12 mouse cellular contexts compared by ENCODE assay signal in the genomic region with DNA sequence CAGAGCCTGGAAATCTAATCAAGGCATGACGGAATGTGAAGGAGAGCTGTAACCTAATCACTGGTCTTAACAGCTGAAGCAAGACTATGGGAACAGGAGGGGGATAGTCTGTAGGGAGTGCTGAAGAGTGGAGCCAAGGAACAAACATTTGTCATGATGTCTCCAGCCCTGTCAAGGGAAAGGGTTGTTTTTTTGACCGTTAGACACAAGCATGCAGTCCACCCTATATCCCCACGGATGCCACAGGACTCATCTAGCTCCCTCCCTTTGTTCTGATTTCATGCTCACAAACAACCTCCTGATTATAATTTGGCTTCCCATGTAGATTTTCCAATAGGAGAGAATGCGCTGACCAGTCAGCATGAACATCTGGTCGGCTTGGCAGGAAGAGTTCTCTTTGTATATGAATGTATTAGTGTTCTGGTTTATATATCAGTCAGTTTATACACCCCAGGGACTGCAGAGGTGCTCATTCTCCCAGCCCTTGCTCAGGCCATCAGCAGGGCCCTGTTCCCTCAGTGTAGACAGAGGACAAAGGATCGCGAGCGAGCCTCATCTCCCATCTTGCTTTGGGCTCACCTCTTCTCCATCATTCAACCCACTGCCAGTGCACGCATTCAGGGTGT. TPM values are rescaled to one million over a fixed set of nuclear protein-coding genes. Genes with fewer than 3 reads are reported as not detected.
DNase-seq lines count a peak whose midpoint lies in the region; ATAC-seq lines count a peak whose summit lies in the region.
"Had no signal": no experiment of that assay in that cellular context is flagged by ENCODE, and none has a peak within 500 bp of the region (broad histone marks: within the 10 kb centered on the region; RNA-seq: fewer than 3 reads in every experiment).

No protein-coding gene starts in this region.

- no peaks in the 10 kb centered on the region for H3K36me3 ChIP-seq in kidney, embryonic 14.5 days (ENCODE audit: control insufficient read depth, insufficient read depth, low read length)
- H3K36me3 ChIP-seq in limb, embryonic 11.5 days (ENCODE audit: control insufficient read depth, insufficient read depth, low read length): no peaks in the 10 kb centered on the region

- ATAC-seq in kidney, embryonic 14.5 days (ENCODE audit: low FRiP score, low TSS enrichment): peak; percentile 65
- ATAC-seq in limb, embryonic 11.5 days (ENCODE audit: insufficient number of reproducible peaks, low FRiP score, low TSS enrichment, low read depth): peak; percentile 61; the same call in 1 of the 2 replicates

- WGBS in kidney, embryonic 14.5 days: 77% methylated on average over 9 of the region's 9 CpGs
- 81% methylated on average over 9 of the region's 9 CpGs for WGBS in limb, embryonic 11.5 days

- no peak overlapping the region for H3K9ac ChIP-seq in kidney, embryonic 14.5 days (ENCODE audit: low read depth, low read length)
- H3K9ac ChIP-seq in limb, embryonic 11.5 days (ENCODE audit: low read length): no peak overlapping the region

- H3K27ac ChIP-seq in kidney, embryonic 14.5 days (ENCODE audit: low read depth, low read length): peak overlapping the region; percentile 47; the same call in 1 of the 2 replicates
- peak overlapping the region; percentile 74 for H3K27ac ChIP-seq in limb, embryonic 11.5 days (replicated peaks; ENCODE audit: low read depth, low read length)

- peaks cover 9% of the 10 kb centered on the region for H3K4me1 ChIP-seq in kidney, embryonic 14.5 days (ENCODE audit: control insufficient read depth, insufficient read depth, low read length)
- peaks cover 17% of the 10 kb centered on the region for H3K4me1 ChIP-seq in limb, embryonic 11.5 days (ENCODE audit: control insufficient read depth, insufficient read depth, low read length)

- intact Hi-C loops in gastrocnemius, postnatal 14 days (cut with DNase I; ENCODE audit: low total_unique reads): no loop called here

- no peaks in the 10 kb centered on the region for H3K27me3 ChIP-seq in kidney, embryonic 14.5 days (ENCODE audit: control insufficient read depth, insufficient read depth, low read length)
- no peaks in the 10 kb centered on the region for H3K27me3 ChIP-seq in limb, embryonic 11.5 days (ENCODE audit: control insufficient read depth, insufficient read depth, low read length)

- H3K9me3 ChIP-seq in kidney, embryonic 14.5 days (ENCODE audit: control insufficient read depth, low read length): no peaks in the 10 kb centered on the region
- no peaks in the 10 kb centered on the region for H3K9me3 ChIP-seq in limb, embryonic 11.5 days (ENCODE audit: control insufficient read depth, low read length)

- DNase-seq in gastrocnemius, postnatal 14 days: peak; percentile 14
- no peak for DNase-seq in gastrocnemius, postnatal 10 days
- no peak for DNase-seq in kidney, postnatal 4 days
- DNase-seq in NIH3T3 (ENCODE audit: low read depth): peak; percentile 16
- no peak for DNase-seq in limb, embryonic 11.5 days (ENCODE audit: low spot score)
- no peak for DNase-seq in left cerebral cortex, adult 11 months (ENCODE audit: low spot score)
- DNase-seq in cerebellum, adult 9-11 months: no peak
- DNase-seq: kidney, adult 18-20 months; liver; right cerebral cortex, postnatal 25 days; thymus, postnatal 25 days had no signal

- H3K4me3 ChIP-seq in kidney, embryonic 14.5 days (ENCODE audit: low read length): no peak overlapping the region
- no peak overlapping the region for H3K4me3 ChIP-seq in limb, embryonic 11.5 days (ENCODE audit: low read depth, low read length)

- no peak overlapping the region for H3K4me2 ChIP-seq in kidney, embryonic 14.5 days (replicated peaks; ENCODE audit: low read depth, low read length)
- no peak overlapping the region for H3K4me2 ChIP-seq in limb, embryonic 11.5 days (ENCODE audit: low read depth, severe bottlenecking)

RNA-seq across cellular contexts. Expression of a gene that starts 10.5 kb away (rescaled TPM):
- total RNA-seq in gastrocnemius, postnatal 14 days (2021): 1 to 10 TPM; 1.3 to 2.1 TPM
- 1 to 10 TPM; 3.4 to 3.7 TPM for total RNA-seq in gastrocnemius, postnatal 10 days (2021)
- 31.2 and 31.8 TPM in 2 replicates for polyA plus RNA-seq in kidney, embryonic 14.5 days (2014; fragmentation: Nextera tagmentation; extraction: Ambion mirVana)
- 43.2 and 48.9 TPM in 2 replicates for polyA plus RNA-seq in limb, embryonic 11.5 days (2014; fragmentation: Nextera tagmentation; extraction: Ambion mirVana)

RNA-seq across cellular contexts. Expression of a gene that starts 19.3 kb away (rescaled TPM):
- 100 to 1,000 TPM in 1 of 2 experiments, 10 to 100 TPM in 1; 64.5 to 101 TPM for total RNA-seq in gastrocnemius, postnatal 14 days (2021)
- 100 to 1,000 TPM; 211 to 268 TPM for total RNA-seq in gastrocnemius, postnatal 10 days (2021)
- 2,297 and 2,617 TPM in 2 replicates for polyA plus RNA-seq in kidney, embryonic 14.5 days (2014; fragmentation: Nextera tagmentation; extraction: Ambion mirVana)
- polyA plus RNA-seq in limb, embryonic 11.5 days (2014; fragmentation: Nextera tagmentation; extraction: Ambion mirVana): 2,834 and 2,987 TPM in 2 replicates

Comparison
In these comparisons a context has a peak if more than half of its experiments do, and no peak if none do; other contexts are left out.
1. DNase-seq: peak in gastrocnemius, postnatal 14 days (single experiment) and NIH3T3 (single experiment); none in gastrocnemius, postnatal 10 days (single experiment), kidney, postnatal 4 days (0 of 2), limb, embryonic 11.5 days (single experiment), left cerebral cortex, adult 11 months (single experiment) and cerebellum, adult 9-11 months (single experiment).